Mouse (Mus musculus) cerebellum, postnatal 10 days (tissue): Measurements from ENCODE around the gene Tsg101.

Source experiments
- DNase-seq, 2 experiments: peaks; one replicate each; pipeline ENCODE4 v3.0.0; 2021; ENCODE audit warnings: mixed read lengths in 2 of 2

The Tsg101 gene

DNA sequence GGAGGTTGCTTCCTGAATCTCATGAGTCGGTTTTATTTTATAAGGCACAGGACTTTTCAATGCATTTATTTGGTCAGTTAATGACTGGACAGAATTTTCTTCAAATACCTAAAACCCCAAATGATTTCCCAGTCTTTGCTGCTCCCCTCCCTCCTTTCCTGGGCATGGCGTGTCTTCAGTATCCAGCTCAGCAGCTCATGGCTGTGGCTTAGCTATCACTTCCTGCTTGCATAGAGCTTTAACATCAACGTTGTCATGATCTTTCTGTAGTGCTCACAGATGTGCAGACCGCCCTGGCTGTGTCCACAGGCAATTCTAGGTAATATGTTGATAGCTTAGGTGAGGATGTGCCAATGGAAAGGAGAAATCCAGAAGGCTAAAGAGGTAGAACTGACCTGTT, 47.8 kb downstream of the Tsg101 start:
- no peak for DNase-seq

DNA sequence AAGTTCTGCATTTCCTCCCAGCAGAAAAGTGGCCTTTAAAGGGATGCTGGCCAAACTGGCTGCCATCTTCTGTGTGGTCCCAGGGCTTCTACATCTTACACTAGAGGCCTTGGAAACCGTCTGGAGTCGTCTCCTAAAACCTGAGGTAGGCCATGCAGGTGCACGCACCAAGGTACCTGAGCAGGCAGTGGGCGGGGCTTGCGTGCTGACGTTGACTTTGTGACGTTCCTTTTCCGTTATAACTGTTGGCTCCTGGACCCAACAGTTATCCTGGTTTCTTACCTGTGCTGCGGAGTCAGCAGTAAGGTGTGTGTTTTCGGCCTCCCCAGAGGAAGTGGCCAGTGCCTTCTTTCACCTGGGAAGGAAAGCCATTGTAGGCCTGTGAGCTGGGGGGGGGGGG, 58.8 kb downstream of the Tsg101 start, which contains the start of gene Ldhc:
Ldhc (plus strand) TSS at position 208 of the 400 bp plus-strand sequence.
- DNase-seq, result no peak

DNA sequence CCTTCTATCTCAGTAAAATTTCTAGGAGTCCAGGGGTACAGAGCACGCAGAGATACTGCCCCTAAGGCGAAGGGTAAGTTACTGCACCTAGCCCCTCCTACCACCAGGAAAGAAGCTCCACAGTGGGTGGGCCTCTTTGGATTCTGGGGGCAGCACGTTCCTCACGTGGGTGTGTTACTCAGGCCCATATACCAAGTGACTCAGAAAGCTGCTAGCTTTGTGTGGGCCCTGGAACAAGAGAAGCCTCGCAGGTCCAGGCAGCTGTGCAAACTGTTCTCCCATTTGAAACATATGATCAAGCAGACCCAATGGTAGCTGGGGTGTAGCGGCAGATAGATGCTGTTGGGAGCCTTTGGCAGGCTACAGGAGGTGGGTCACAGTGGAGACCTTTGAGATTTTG, 60.7 kb downstream of the Tsg101 start:
- no peak for DNase-seq

DNA sequence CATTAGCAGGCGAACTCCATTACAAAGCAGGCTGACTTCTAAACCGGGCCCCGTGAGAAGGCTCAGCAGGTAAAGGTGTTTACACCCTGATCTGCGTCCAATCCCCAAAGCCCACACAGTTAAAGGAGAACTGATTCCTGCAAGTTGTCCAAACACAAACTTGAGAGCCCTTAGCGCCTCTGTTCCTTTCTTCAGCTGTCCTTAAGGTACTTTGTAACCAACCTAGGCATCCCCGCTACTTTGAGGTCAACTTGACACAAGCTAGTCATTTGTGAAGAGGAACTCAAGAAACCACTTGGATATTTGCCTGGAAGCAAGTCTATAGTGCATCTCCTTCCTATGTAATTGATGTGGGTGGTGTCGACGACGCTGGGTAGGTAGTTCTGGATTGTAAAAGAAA, 62.3 kb downstream of the Tsg101 start:
- no peak for DNase-seq

DNA sequence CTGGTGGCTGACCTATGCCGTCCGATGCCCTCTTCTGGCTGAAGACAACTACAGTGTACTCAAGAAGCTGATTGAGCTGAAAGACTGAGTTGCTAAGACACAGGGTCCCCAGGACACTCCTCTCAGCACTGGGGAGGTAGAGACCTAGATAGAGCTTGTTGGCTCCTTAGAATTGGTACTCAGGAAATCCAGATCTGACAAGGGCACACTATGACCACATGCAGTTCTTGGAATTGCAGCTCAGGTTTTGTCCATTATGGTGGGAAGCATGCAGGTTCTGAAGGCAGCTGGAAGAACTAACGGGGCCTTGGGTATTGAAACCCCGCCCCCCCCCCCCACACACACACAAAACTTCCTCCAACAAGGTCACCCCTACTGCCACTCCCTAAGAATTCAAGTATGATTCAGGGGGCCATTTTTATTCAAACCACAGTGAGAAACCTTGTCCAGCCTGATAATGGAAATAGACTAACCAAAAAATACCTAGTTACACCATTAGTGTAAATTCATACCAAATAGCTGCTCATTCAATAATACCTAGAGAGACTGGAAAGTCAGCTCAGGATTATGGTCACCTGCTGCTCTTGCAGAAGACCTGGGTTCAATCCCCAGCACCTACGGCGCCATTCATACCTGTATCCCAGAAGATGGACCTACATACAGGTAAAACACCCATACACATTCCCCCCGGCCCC, 63.8 kb downstream of the Tsg101 start:
- no peak for DNase-seq

DNA sequence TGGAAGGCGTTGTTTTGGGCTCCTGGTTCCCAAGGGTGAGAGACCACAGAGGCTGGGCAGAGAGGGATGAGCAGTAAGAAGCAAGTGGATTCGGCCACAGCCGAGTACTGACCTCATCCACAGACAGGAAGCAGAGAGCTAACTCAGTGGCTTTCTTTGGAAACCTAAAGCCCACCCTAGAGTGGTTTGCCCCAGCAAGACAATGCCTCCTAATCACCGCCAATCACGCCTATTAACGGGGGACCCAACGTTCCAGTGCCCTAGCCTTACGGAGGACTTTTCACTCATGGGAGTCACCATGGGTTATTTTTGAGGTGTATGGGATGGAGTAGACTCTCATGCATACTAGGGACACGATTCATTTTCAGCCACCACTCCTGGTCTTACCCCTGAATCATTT, 66.4 kb downstream of the Tsg101 start:
- DNase-seq, result no peak

DNA sequence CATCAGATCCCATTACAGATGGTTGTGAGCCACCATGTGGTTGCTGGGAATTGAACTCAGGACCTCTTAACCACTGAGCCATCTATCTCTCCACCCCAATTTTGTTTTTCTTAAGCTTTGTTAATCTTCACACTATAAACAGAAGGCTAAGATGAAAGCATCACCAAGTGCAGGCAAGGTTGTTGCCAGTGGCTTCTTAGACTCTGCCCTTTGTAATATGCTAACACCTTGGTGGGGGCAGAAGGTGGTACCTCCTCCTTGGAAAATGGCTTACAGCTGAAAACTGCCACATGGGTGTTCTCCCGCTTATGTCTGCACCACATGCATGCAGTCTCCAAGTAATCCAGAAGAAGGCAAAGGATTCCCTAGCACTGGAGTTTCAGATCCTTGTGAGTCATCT, 67.1 kb downstream of the Tsg101 start:
- DNase-seq, result no peak

DNA sequence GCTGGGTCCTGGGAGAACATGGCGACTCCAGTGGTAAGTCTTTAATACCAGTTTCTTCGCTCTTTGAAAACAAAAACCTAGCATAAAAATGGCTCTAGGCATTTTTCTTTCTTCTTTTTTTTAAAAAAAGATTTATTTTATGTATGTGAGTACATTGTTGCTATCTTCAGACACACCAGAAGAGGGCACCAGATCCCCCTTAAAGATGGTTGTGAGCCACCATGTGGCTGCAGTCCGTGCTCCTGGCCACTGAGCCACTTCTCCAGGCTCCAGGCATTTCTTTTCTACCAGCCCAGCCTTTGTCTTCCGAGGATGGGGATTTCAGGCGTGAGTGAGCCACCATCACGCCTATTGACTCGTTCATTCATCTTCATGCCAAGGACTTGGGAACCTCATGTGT, 68.7 kb downstream of the Tsg101 start:
- DNase-seq, result peak in 1 of 2 experiments; percentile 37

DNA sequence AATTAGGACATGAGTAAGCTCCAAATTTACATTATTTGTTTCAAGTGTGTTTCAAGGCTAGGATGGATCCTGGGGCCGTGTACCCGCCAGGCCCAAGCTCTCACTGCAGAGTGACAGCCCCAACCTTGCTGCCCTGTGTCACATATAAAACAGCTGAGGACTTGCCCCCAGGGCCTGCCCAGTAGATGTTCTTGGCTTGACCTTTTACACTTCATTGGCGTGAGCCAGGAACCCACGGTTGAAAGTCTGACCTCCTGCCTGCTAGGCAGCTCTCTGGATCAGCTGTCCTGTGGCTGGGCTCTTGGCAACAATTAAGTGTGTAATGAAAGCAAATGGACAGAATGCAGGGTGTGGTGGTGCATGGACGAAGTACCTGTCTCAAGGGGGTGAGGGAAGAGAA, 70.5 kb downstream of the Tsg101 start:
- no peak for DNase-seq

DNA sequence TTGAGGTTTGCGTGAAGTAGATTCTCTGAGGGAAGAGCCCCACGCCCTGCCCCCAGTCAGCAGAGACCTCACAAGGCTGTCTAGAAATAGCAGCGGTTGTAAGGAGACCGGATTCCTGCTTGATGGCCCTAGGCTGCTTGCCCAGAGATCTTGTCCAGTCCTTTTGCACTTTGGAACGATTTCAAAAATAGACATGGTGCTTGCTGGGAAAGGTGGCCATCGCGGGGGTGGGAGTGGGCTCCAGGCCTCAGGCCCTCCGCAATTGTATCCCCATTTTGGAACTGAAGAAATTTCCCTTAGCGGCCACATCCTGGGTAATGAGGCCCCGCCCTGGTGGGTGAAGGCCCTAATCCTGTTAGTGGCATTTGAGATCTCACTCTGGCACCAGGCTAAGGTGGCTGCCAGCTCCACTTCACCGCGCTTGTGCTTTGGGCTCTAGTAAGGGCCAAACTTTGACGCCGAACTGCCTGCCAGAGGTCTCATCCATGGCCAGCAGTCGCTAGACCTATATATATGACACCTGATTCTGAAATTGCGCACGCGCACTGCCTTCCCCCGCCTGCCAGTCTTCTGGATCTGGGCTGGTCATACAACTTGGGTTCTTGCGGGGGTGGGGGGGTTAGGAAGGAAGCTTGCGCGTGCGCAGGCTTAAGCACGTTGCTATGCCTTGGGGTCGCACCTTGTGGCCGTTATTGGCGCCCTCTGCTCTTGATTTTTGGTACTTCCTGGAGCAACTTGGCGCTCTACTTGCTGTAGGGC, 73.1 kb downstream of the Tsg101 start:
- peak; percentile 84 to 87 for DNase-seq

DNA sequence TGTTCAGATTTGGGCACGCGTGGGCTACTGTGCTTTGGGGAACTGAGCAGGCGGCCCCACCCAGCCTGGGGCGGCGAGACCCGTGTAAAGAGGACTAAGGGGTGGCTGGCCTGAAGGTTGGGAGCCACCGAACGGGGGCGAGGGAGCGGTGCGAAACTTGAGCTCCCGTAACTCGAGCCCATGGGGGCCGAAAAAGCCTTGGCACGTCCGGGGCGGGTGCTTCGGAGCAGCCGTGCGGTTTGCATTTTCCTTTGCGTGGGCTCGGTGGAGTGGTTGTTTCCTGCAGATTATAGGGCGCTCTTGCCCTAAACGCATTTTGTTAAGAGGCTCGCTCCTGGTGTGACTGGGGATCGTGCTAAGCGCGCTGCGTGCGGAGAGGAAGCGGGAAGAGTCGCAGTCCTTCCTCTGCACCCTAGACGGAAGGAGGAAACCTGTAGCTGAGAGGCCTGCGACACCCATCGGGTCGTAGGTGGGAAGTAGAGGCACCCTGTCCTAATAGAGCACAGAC, 73.7 kb downstream of the Tsg101 start:
- DNase-seq, result no peak

DNA sequence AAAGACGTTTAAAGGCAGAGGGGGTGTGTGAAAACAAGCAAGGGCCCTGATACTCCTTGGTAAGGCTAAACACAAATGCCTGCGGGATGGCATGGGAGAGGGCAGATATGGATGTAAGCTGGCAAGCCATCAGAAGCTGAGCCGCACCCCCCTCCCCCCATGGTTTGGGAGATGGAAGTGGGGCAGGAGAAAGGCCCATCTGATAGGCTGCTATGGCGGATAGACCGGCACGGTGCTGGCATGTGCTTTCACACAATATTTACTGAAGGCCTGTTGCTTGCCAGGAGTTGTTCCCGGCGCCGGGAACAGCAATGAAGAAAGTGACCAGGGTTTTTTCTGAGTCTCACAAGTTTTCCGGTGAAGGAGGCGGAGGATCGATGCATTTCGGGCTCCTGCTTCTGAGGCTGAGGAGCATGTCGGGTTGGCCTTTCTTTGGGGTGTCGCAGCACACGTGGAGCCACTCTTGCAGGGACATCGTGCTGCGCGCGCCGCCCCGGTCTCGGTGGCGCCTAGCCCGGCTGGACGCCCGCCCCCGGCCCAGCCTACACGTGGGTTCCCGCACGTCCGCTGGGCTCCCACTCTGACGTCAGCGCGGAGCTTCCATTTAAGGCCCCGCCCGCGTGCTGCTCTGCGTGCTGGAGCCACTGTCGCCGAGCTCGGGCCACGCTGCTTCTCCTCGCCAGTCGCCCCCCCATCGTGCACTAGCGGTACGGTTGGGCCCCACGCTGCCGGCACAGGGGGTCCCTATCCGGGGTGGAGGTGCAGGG, 74.4 kb downstream of the Tsg101 start:
- peak; percentile 97 for DNase-seq

DNA sequence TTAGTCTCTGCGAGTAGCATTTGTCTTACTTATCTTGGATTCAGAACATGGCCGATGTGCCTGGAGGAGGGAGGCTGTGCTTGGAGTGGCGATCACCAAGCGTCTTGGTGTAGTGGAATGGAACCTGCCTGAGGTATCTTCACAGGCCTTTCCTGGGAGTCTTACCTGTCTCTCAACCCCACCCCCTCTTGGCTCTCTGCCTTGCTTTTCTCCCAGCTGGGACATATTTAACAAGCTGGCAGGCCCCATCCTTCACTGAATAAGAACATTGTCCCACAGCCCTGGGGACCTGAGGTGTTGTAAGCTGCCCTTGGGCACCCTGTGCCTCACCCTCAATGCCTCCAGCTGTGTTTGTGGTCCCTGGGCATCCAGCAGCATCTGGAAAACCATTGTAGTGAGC, 76.2 kb downstream of the Tsg101 start:
- DNase-seq, result peak; percentile 49 to 52

DNA sequence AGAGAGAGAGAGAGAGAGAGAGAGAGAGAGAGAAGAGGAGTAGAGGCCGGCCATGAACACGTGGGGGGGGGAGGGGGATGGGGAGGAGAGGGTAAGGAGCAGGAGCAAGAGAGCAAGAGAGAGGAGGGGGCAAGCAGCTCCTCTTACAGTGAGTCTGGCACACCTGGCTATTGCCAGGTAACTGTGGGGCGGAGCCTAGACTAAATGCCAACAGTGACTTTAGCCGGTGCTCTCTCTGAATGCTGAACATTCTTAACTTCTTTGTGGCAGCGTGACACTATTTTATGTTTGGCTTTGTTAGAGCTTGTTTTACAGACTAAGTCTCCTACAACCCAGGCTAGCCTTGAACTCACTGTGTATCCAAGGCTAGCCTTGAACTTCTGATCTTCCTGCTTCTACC, 77.5 kb downstream of the Tsg101 start:
- no peak for DNase-seq

DNA sequence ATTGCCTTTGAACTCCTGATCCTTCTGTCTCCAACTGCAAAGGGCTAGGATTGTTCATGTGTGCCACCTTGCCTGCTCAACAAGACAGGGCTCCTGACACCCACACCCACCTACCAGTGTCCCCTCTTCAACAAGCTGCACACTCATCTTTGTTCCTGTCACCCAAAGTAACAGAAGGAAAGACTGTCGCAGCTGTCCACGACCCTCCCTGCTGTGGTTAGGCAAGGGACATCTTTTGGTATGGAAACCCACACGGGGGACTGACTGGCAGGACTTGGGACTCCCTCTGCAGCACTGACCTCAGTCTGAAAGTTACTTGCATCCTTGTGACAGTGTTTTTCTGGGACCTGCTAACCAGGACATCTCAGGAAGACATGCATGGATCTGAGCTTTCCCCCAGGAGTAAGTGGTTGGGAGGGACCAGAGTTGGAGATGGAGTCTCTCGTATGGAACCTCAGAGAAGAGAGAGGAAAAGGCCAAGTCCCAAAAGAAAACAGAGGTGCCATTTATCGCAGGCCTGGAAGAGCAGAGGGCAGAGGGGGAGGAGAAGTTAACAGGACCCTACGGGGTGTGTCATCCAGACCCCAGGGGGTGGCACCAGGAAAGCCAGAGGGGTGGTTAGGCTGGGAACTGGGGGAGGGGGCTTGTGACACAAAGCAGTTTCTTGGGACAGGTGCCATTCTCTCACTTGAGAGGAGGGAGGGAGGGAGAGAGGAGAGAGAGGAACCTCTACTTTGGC, 78.8 kb downstream of the Tsg101 start, which contains the start of gene Ldha:
Ldha (plus strand) TSS at position 689 of the 739 bp plus-strand sequence.
- peak in 1 of 2 experiments; percentile 20 for DNase-seq

DNA sequence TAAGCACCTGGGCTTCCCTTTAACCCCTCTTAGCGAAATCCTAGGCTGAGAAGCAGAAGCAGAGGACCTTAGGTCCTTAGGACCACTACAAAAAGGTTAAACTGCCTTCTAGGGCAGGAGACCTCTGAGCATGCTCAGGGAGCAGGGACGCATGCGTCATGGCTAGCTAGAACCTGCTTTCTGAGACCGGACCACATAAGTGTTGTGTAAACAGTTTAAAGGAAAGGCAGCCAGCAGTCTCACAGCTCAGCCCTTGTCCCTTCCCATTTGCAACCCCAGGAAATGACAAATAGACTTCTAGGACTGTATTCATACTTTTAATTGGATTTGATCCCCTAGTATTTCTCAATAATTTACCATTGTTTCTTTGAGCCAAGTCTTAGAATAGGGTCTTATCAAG, 79.4 kb downstream of the Tsg101 start:
- no peak for DNase-seq

DNA sequence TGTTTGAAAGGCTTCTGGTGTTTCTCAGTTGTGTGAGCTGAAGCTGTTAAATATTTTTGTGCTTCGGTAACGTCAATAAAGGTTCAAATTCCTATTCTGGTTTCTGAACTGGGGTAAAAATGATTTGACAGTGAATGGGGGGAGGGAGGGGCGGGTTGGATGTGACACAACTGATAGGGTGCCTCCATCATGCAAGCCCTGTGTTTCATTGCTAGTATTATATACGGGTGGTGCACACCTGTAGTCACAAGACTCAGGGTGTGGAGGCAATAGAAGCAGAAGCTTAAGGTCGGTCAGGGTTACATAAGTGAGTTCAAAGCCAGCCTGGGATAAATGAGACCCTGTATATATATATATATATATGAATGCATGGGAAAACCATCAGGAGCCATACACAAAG, 79.9 kb downstream of the Tsg101 start:
- DNase-seq, result no peak

DNA sequence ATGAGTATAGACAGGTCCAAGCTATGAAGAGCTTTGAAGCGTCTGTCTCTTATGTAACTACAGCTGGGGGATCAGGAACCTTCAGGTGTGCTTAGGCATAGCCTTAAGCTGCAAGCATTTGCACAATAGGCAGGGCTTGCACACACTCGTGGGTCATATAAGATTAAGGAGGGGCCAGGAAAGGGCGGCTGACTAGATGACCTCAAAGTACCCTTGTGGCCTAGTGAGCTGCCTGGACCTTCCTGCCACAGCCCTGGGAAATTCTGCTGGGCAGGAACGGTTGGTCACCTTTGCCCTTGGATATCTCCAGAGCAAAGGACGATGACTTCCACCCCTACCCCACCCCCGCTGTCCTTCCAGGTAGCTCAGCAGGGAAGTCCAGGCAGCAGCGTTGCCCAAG, 80.3 kb downstream of the Tsg101 start:
- DNase-seq, result peak; percentile 41 to 59
